Mouse (Mus musculus) skeletal muscle tissue, adult 2 months (tissue): Measurements from ENCODE around the gene Parp14.

ENCODE experiments used
- DNase-seq: peaks from one replicate; pipeline ENCODE4 v3.0.0-alpha.2; 2012; ENCODE audit warnings: low read depth, low spot score

The Parp14 gene

GRCm38 (mm10) chr16:35787568-35788189 lies 83.7 kb downstream of the Parp14 start:
- no peak for DNase-seq

GRCm38 (mm10) chr16:35787163-35787562 lies 84.2 kb downstream of the Parp14 start:
- no peak for DNase-seq

GRCm38 (mm10) chr16:35784134-35784725 lies 87.1 kb downstream of the Parp14 start:
- DNase-seq: no peak

GRCm38 (mm10) chr16:35783207-35783573 lies 88.2 kb downstream of the Parp14 start:
- no peak for DNase-seq
